In the genomic region with DNA sequence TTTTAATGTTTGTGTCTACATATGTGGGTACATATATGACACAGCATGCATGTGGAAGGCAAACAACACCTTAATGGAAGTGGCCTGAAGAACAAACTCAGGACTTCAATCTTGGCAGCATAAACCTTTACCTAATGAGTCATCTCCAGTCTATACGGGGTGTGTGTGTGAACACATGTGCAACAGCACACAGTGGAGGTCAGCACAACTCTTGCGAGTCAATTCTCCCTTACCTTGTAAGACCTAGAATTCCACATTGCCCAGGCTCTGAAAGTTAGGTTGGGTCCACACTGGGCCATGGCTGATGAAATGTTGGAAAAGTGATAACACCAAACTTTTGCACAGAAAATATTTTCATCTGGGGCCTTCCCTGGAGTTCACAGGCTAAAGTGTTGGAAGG, we compare ENCODE assay signal across 28 mouse cellular contexts. TPM values are rescaled to one million over a fixed set of nuclear protein-coding genes. Genes with fewer than 3 reads are reported as not detected.
DNase-seq lines count a peak whose midpoint lies in the region; ATAC-seq and TF ChIP-seq lines count a peak whose summit lies in the region.
"Had no signal": no experiment of that assay in that cellular context is flagged by ENCODE, and none has a peak within 500 bp of the region (broad histone marks: within the 10 kb centered on the region; RNA-seq: fewer than 3 reads in every experiment).

No protein-coding gene starts in this region.

- ATAC-seq in liver, embryonic 13.5 days (ENCODE audit: low read depth) = no peak
- ATAC-seq in liver, embryonic 11.5 days (replicated peaks; ENCODE audit: low FRiP score) = no peak
- peak; percentile 82 for ATAC-seq in stomach, postnatal 0 days (ENCODE audit: low FRiP score, low TSS enrichment)
- ATAC-seq: forebrain, embryonic 15.5 days; hindbrain, embryonic 16.5 days; intestine, embryonic 15.5 days had no signal

- no peak for DNase-seq in liver, embryonic 13.5 days
- no peak for DNase-seq in liver, embryonic 11.5 days (ENCODE audit: low spot score)
- DNase-seq in 416B (ENCODE audit: low read depth) = peak; percentile 14
- peak; percentile 23 for DNase-seq in stomach, postnatal 0 days (ENCODE audit: low spot score)
- no peak for DNase-seq in cerebellum, postnatal 10 days
- no peak for DNase-seq in testis, postnatal 14 days (ENCODE audit: low spot score)
- DNase-seq: adrenal gland, adult 2 months; adrenal gland, postnatal 14 days; B cell, adult 2 months; cerebellum, adult 11-12 months; cerebellum, adult 8-10 months; cerebellum, postnatal 14 days; gastrocnemius, postnatal 36 days; heart, postnatal 10 days; heart, postnatal 36 days had no signal

- TF ChIP-seq POLR2A in bone marrow macrophage, adult 2 months (IDR thresholded peaks at IDR 0.05; ENCODE audit: borderline replicate concordance, low read depth, low read length) = no peak

- H3K27ac ChIP-seq in liver, embryonic 13.5 days = peak overlapping the region; percentile 29; the same call in 1 of the 2 replicates
- no peak overlapping the region for H3K27ac ChIP-seq in liver, embryonic 11.5 days (ENCODE audit: low read depth, low read length)
- peak overlapping the region; percentile 29 for H3K27ac ChIP-seq in bone marrow macrophage, adult 2 months (ENCODE audit: insufficient read depth, low read depth, low read length)
- no peak overlapping the region for H3K27ac ChIP-seq in stomach, postnatal 0 days (replicated peaks)
- H3K27ac ChIP-seq: embryonic facial prominence, embryonic 12.5 days; embryonic facial prominence, embryonic 15.5 days; forebrain, embryonic 12.5 days; forebrain, embryonic 15.5 days; heart, embryonic 15.5 days; hindbrain, embryonic 10.5 days; hindbrain, embryonic 13.5 days; intestine, embryonic 15.5 days had no signal

- 0 out of 2 replicates have a peak, but pooled peaks cover 4% of the 10 kb centered on the region for H3K9me3 ChIP-seq in liver, embryonic 13.5 days (replicated peaks)
- 0 out of 2 replicates have a peak, but pooled peaks cover 3% of the 10 kb centered on the region for H3K9me3 ChIP-seq in liver, embryonic 11.5 days (ENCODE audit: control insufficient read depth, low read length)
- no peaks in the 10 kb centered on the region for H3K9me3 ChIP-seq in stomach, postnatal 0 days (ENCODE audit: control insufficient read depth, low read length)
- H3K9me3 ChIP-seq: embryonic facial prominence, embryonic 12.5 days; embryonic facial prominence, embryonic 15.5 days; forebrain, embryonic 12.5 days; forebrain, embryonic 15.5 days; G1E; intestine, embryonic 15.5 days had no signal

- WGBS in liver, embryonic 13.5 days (ENCODE audit: insufficient replicate concordance) = 86% methylated on average over 2 of the region's 2 CpGs
- WGBS in liver, embryonic 11.5 days = 82% methylated on average over 2 of the region's 2 CpGs
- 62% methylated on average over 2 of the region's 2 CpGs for WGBS in stomach, postnatal 0 days

- no peak for TF ChIP-seq EP300 in stomach, postnatal 0 days (optimal IDR thresholded peaks at IDR 0.05)

- H3K4me1 ChIP-seq in liver, embryonic 13.5 days (replicated peaks) = peaks cover 40% of the 10 kb centered on the region
- peaks cover 14% of the 10 kb centered on the region for H3K4me1 ChIP-seq in liver, embryonic 11.5 days (replicated peaks; ENCODE audit: control insufficient read depth, insufficient read depth, low read length)
- H3K4me1 ChIP-seq in bone marrow macrophage, adult 2 months (ENCODE audit: control insufficient read depth, insufficient read depth, low read length) = peaks cover 32% of the 10 kb centered on the region
- no peaks in the 10 kb centered on the region for H3K4me1 ChIP-seq in stomach, postnatal 0 days (replicated peaks; ENCODE audit: control insufficient read depth, insufficient read depth)
- H3K4me1 ChIP-seq: embryonic facial prominence, embryonic 12.5 days; embryonic facial prominence, embryonic 15.5 days; forebrain, embryonic 12.5 days; forebrain, embryonic 15.5 days; hindbrain, embryonic 13.5 days had no signal

- TF ChIP-seq CTCF in bone marrow macrophage, adult 2 months (IDR thresholded peaks at IDR 0.05; ENCODE audit: low read depth, low read length) = no peak
- TF ChIP-seq CTCF in stomach, postnatal 0 days (IDR thresholded peaks at IDR 0.05; ENCODE audit: low read depth) = no peak

- no peak overlapping the region for H3K4me3 ChIP-seq in liver, embryonic 13.5 days (replicated peaks)
- H3K4me3 ChIP-seq in liver, embryonic 11.5 days (ENCODE audit: low read depth, low read length) = no peak overlapping the region
- no peak overlapping the region for H3K4me3 ChIP-seq in bone marrow macrophage, adult 2 months (ENCODE audit: insufficient read depth, low read length)
- no peak overlapping the region for H3K4me3 ChIP-seq in stomach, postnatal 0 days (ENCODE audit: low read depth, low read length)
- H3K4me3 ChIP-seq: embryonic facial prominence, embryonic 12.5 days; embryonic facial prominence, embryonic 15.5 days; erythroblast, embryonic 14.5 days; forebrain, embryonic 12.5 days; forebrain, embryonic 15.5 days; heart, embryonic 15.5 days; hindbrain, embryonic 10.5 days; hindbrain, embryonic 13.5 days; intestine, embryonic 15.5 days had no signal

- no peak overlapping the region for H3K4me2 ChIP-seq in liver, embryonic 13.5 days
- H3K4me2 ChIP-seq in liver, embryonic 11.5 days = no peak overlapping the region
- H3K4me2 ChIP-seq in stomach, postnatal 0 days (replicated peaks; ENCODE audit: low read depth) = no peak overlapping the region
- H3K4me2 ChIP-seq: embryonic facial prominence, embryonic 12.5 days; embryonic facial prominence, embryonic 15.5 days; forebrain, embryonic 12.5 days; forebrain, embryonic 15.5 days; heart, embryonic 11.5 days; heart, embryonic 15.5 days; hindbrain, embryonic 13.5 days; intestine, embryonic 15.5 days had no signal

- peaks cover 6% of the 10 kb centered on the region; the same call in 1 of the 2 replicates for H3K36me3 ChIP-seq in liver, embryonic 13.5 days
- H3K36me3 ChIP-seq in liver, embryonic 11.5 days (ENCODE audit: control insufficient read depth, insufficient read depth, low read length) = no peaks in the 10 kb centered on the region
- no peaks in the 10 kb centered on the region for H3K36me3 ChIP-seq in stomach, postnatal 0 days (ENCODE audit: control insufficient read depth, insufficient read depth, low read length)
- H3K36me3 ChIP-seq: intestine, embryonic 15.5 days had no signal

- no peaks in the 10 kb centered on the region; the same call in 1 of the 2 replicates for H3K27me3 ChIP-seq in liver, embryonic 13.5 days
- no peaks in the 10 kb centered on the region for H3K27me3 ChIP-seq in liver, embryonic 11.5 days (replicated peaks; ENCODE audit: control insufficient read depth, insufficient read depth, low read length)
- H3K27me3 ChIP-seq in stomach, postnatal 0 days (ENCODE audit: control insufficient read depth, insufficient read depth, low read length) = no peaks in the 10 kb centered on the region
- H3K27me3 ChIP-seq: embryonic facial prominence, embryonic 12.5 days; embryonic facial prominence, embryonic 15.5 days; forebrain, embryonic 12.5 days; forebrain, embryonic 15.5 days; heart, embryonic 15.5 days; hindbrain, embryonic 13.5 days; intestine, embryonic 15.5 days had no signal

- H3K9ac ChIP-seq in liver, embryonic 13.5 days = no peak overlapping the region
- H3K9ac ChIP-seq in liver, embryonic 11.5 days (ENCODE audit: low read depth, low read length) = no peak overlapping the region
- H3K9ac ChIP-seq in stomach, postnatal 0 days (ENCODE audit: low read length) = no peak overlapping the region
- H3K9ac ChIP-seq: embryonic facial prominence, embryonic 12.5 days; embryonic facial prominence, embryonic 15.5 days; forebrain, embryonic 12.5 days; forebrain, embryonic 15.5 days; heart, embryonic 15.5 days; hindbrain, embryonic 13.5 days; intestine, embryonic 15.5 days had no signal

RNA-seq across cellular contexts. Expression of a gene that starts 12.3 kb away (rescaled TPM):
- 0.23 and 0.52 TPM in 2 replicates for polyA plus RNA-seq in liver, embryonic 13.5 days (2015; fragmentation: Nextera tagmentation; extraction: Ambion mirVana)
- polyA plus RNA-seq in liver, embryonic 11.5 days (2014; fragmentation: Nextera tagmentation; extraction: Ambion mirVana) = 2.9 and 3.5 TPM in 2 replicates
- 0.96 and 1.5 TPM in 2 replicates for polyA plus RNA-seq in bone marrow macrophage, adult 2 months (2012; ENCODE audit: insufficient read depth, insufficient read length, missing spikeins)
- polyA plus RNA-seq in stomach, postnatal 0 days (2015; fragmentation: Nextera tagmentation; extraction: Ambion mirVana) = 10.1 and 10.3 TPM in 2 replicates
- polyA plus RNA-seq: erythroblast, embryonic 14.5 days; G1E had no signal

RNA-seq across cellular contexts. Expression of a gene that starts 33.1 kb away (rescaled TPM):
- 0.45 and 0.71 TPM in 2 replicates for polyA plus RNA-seq in liver, embryonic 13.5 days (2015; fragmentation: Nextera tagmentation; extraction: Ambion mirVana)
- 0.31 and 0.95 TPM in 2 replicates for polyA plus RNA-seq in liver, embryonic 11.5 days (2014; fragmentation: Nextera tagmentation; extraction: Ambion mirVana)
- polyA plus RNA-seq in bone marrow macrophage, adult 2 months (2012; ENCODE audit: insufficient read depth, insufficient read length, missing spikeins) = 12.8 and 13.6 TPM in 2 replicates
- 8.2 and 8.7 TPM in 2 replicates for polyA plus RNA-seq in stomach, postnatal 0 days (2015; fragmentation: Nextera tagmentation; extraction: Ambion mirVana)
- polyA plus RNA-seq: G1E had no signal

RNA-seq across cellular contexts. Expression of a gene that starts 56.0 kb away (rescaled TPM):
- polyA plus RNA-seq in liver, embryonic 13.5 days (2015; fragmentation: Nextera tagmentation; extraction: Ambion mirVana) = 0.49 and 0.56 TPM in 2 replicates
- 0.73 and 0.78 TPM in 2 replicates for polyA plus RNA-seq in liver, embryonic 11.5 days (2014; fragmentation: Nextera tagmentation; extraction: Ambion mirVana)
- polyA plus RNA-seq in bone marrow macrophage, adult 2 months (2012; ENCODE audit: insufficient read depth, insufficient read length, missing spikeins) = 164 and 219 TPM in 2 replicates
- 0.34 and 0.38 TPM in 2 replicates for polyA plus RNA-seq in stomach, postnatal 0 days (2015; fragmentation: Nextera tagmentation; extraction: Ambion mirVana)
- polyA plus RNA-seq: G1E had no signal

Comparison
In these comparisons a context has a peak if more than half of its experiments do, and no peak if none do; other contexts are left out.
1. H3K27ac ChIP-seq: peak in liver, embryonic 13.5 days (single experiment) and bone marrow macrophage, adult 2 months (single experiment); none in liver, embryonic 11.5 days (single experiment) and stomach, postnatal 0 days (single experiment).
2. DNase-seq: peak in 416B (single experiment) and stomach, postnatal 0 days (single experiment); none in liver, embryonic 13.5 days (single experiment), liver, embryonic 11.5 days (single experiment), cerebellum, postnatal 10 days (0 of 2) and testis, postnatal 14 days (single experiment).
3. RNA of a gene that starts 56.0 kb away (polyA plus RNA-seq): 164 to 219 TPM in bone marrow macrophage, adult 2 months; 0.73 to 0.78 TPM in liver, embryonic 11.5 days, 0.49 to 0.56 TPM in liver, embryonic 13.5 days and 0.34 to 0.38 TPM in stomach, postnatal 0 days; every median in the first group is over 10 times any median in the second.